Mouse (Mus musculus) embryonic fibroblast, embryonic 13.5 days (primary cell): ENCODE results near the gene Mrgpre.

Source experiments
- CTCF ChIP-seq: IDR thresholded peaks from 2 replicates; pipeline ENCODE4 v1.5.1; 2011; ENCODE audit warnings: mild to moderate bottlenecking, control low read depth, low read length, moderate library complexity, borderline replicate concordance; ENCODE audit not compliant: insufficient read depth
- POLR2A ChIP-seq: IDR thresholded peaks from 2 replicates; pipeline ENCODE4 v1.6.1; 2011; ENCODE audit warnings: low read depth, mild to moderate bottlenecking, control low read depth, low read length, moderate library complexity

DNA sequence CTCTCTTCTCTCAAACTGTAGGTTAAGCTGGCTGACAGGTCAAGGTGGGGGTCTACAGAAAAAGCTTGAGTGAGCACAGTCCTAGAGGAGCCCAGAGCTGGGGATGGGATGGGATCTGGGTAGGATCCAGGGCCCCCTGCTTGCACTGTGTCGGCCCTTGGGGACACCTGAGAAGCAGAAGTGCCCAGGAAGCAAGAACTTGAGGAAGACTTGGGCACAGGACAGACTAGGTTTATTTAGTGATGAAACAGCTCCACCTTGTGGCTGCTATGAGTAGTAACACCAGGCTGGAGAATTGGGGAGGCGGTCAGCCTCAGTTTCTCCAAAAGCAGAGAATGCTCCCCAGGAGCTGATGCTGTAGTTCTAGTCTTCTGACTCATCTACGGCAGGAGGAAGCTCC is 20.5 kb downstream of the Mrgpre start:
- TF ChIP-seq CTCF (no peak), POLR2A (no peak)
